In genomic region chr9:40414498-40414903, GRCm38 (mm10) we compare ENCODE assay signal across 8 mouse cellular contexts.
DNase-seq lines count a peak whose midpoint lies in the region; ATAC-seq and TF ChIP-seq lines count a peak whose summit lies in the region.

No protein-coding gene starts in this region.

- WGBS in hindbrain, embryonic 16.5 days, result under 1% methylated on average over 15 of the region's 15 CpGs

- no peaks in the 10 kb centered on the region for H3K27me3 ChIP-seq in hindbrain, embryonic 16.5 days (replicated peaks; ENCODE audit: control insufficient read depth, insufficient read depth, low read length)
- H3K27me3 ChIP-seq in megakaryocyte, embryonic 14.5 days (replicated peaks), result no peaks in the 10 kb centered on the region

- DNase-seq in adipocyte (ENCODE audit: low spot score), result peak; percentile 84
- peak; percentile 86 for DNase-seq in gastrocnemius, adult 2 months
- peak; percentile 63 to 83 for DNase-seq in left cerebral cortex, postnatal 10 days (ENCODE audit: extremely low spot score in 1 of 2, low spot score in 2 of 2)
- peak; percentile 69 to 79 for DNase-seq in right cerebral cortex, adult 2 months (ENCODE audit: low spot score in 2 of 2)
- DNase-seq in urinary bladder, postnatal 36 days (ENCODE audit: low spot score in 2 of 2), result peak; percentile 61 to 82

- intact Hi-C loops in gastrocnemius, adult 2 months (cut with DNase I), result loop anchor here (10.0 kb wide), 1 partner anchor 340 kb away; no protein-coding TSS in a partner anchor
- intact Hi-C loops in left cerebral cortex, postnatal 10 days (cut with DNase I), result loop anchor here (2.0 to 10.0 kb wide), 2 partner anchors 168 to 200 kb away; no protein-coding TSS in a partner anchor

- peak overlapping the region; percentile 80 for H3K27ac ChIP-seq in gastrocnemius, adult 2 months
- H3K27ac ChIP-seq in hindbrain, embryonic 16.5 days (ENCODE audit: low read depth, low read length), result peak overlapping the region; percentile 71

- H3K9ac ChIP-seq in hindbrain, embryonic 16.5 days (ENCODE audit: low read depth, low read length), result peak overlapping the region; percentile 70

- H3K4me2 ChIP-seq in hindbrain, embryonic 16.5 days (ENCODE audit: low read length), result peak overlapping the region; percentile 92

- peaks cover 3% of the 10 kb centered on the region; the same call in 1 of the 2 replicates for H3K4me1 ChIP-seq in hindbrain, embryonic 16.5 days (ENCODE audit: control insufficient read depth, insufficient read depth, low read depth, low read length)
- H3K4me1 ChIP-seq in megakaryocyte, embryonic 14.5 days, result peaks cover 6% of the 10 kb centered on the region

- no peaks in the 10 kb centered on the region for H3K9me3 ChIP-seq in hindbrain, embryonic 16.5 days (ENCODE audit: control insufficient read depth, low read length)
- peaks cover 10% of the 10 kb centered on the region for H3K9me3 ChIP-seq in megakaryocyte, embryonic 14.5 days

- peak; percentile 82 for ATAC-seq in common myeloid progenitor, adult 5-6 weeks (replicated peaks; ENCODE audit: low read depth, poor library complexity, severe bottlenecking)
- peak; percentile 70 for ATAC-seq in hindbrain, embryonic 16.5 days

- H3K4me3 ChIP-seq in gastrocnemius, adult 2 months, result peak overlapping the region; percentile 90
- H3K4me3 ChIP-seq in hindbrain, embryonic 16.5 days (ENCODE audit: low read length), result peak overlapping the region; percentile 53
- H3K4me3 ChIP-seq in megakaryocyte, embryonic 14.5 days (replicated peaks), result peak overlapping the region; percentile 90

- H3K36me3 ChIP-seq in hindbrain, embryonic 16.5 days (ENCODE audit: control insufficient read depth, insufficient read depth, low read length), result no peaks in the 10 kb centered on the region
- H3K36me3 ChIP-seq in megakaryocyte, embryonic 14.5 days (replicated peaks; ENCODE audit: low read length), result peaks cover 9% of the 10 kb centered on the region

- no peak for TF ChIP-seq CTCF in gastrocnemius, adult 2 months (IDR thresholded peaks at IDR 0.05)

Comparison
In these comparisons a context has a peak if more than half of its experiments do, and no peak if none do; other contexts are left out.
1. Peak in every context shown above with its lines: DNase-seq, ATAC-seq, H3K4me3 ChIP-seq and H3K27ac ChIP-seq.